Mouse (Mus musculus) embryonic stem cell, embryonic (primary cell): ENCODE results near the gene Abcf3.

ENCODE experiments used
- CTCF ChIA-PET, 4 experiments: fragments of 300-600 bp in 2 of 4; fragments of 350-600 bp in 2 of 4; sonication (Branson Sonifier 250); formaldehyde crosslinking; loops; one replicate each; lab custom pipeline; 2022; ENCODE audit warnings: inconsistent platforms in 2 of 4; lab: Charles Lee
- POLR2A ChIA-PET, 4 experiments: fragments of 300-600 bp in 2 of 4; fragments of 350-600 bp in 2 of 4; sonication (Branson Sonifier 250); formaldehyde crosslinking; loops; one replicate each; lab custom pipeline; 2022; ENCODE audit warnings: antibody characterized with exemption in 4 of 4, inconsistent platforms in 1 of 4; lab: Charles Lee

Gene Abcf3

GRCm38 (mm10) chr16:20535296-20536080 lies 12.9 kb upstream of the Abcf3 start, which contains the start of gene Ap2m1:
Ap2m1 (plus strand) TSS chr16:20535478.
- ChIA-PET CTCF (interaction anchor here (0.6 to 1.3 kb wide), 11 partner anchors 11 to 1724 kb away, joined by 3 to 7 read pairs (median 3); partner anchors contain the start of genes Abcf3 (in 1 of the 4) and Dvl3 (in 1 of the 4)), POLR2A (interaction anchor here (0.5 to 20.5 kb wide), 54 partner anchors 9 to 669 kb away, joined by 3 to 231 read pairs (median 5); partner anchors contain the start of genes Abcf3 (in 4 of the 4), Dvl3 (in 4 of the 4), Alg3 (in 3 of the 4) and Eef1akmt4 (in 3 of the 4))

- ChIA-PET CTCF (interaction anchor here in 1 of 4 experiments (0.9 kb wide), 1 partner anchor 20 kb away, joined by 3 read pairs; the partner anchor contains the start of gene Dvl3), POLR2A (interaction anchor here (1.0 to 20.5 kb wide), 28 partner anchors 10 to 234 kb away, joined by 3 to 231 read pairs (median 8); partner anchors contain the start of genes Abcf3 (in 4 of the 4), Dvl3 (in 2 of the 4), Eif2b5 (in 2 of the 4) and Alg3 (in 1 of the 4))
Observed at GRCm38 (mm10) chr16:20536081-20536665, 12.2 kb upstream of the Abcf3 start.

GRCm38 (mm10) chr16:20537071-20537471 lies 11.3 kb upstream of the Abcf3 start:
- ChIA-PET CTCF (interaction anchor here in 1 of 4 experiments (1.2 kb wide), 1 partner anchor 28 kb away, joined by 3 read pairs; no protein-coding TSS in a partner anchor), POLR2A (interaction anchor here (1.0 to 20.5 kb wide), 25 partner anchors 9 to 235 kb away, joined by 3 to 231 read pairs (median 6); partner anchors contain the start of genes Abcf3 (in 3 of the 4), Alg3 (in 3 of the 4), Eef1akmt4 (in 3 of the 4) and Gm49333 (in 3 of the 4))

GRCm38 (mm10) chr16:20537601-20538320 lies 10.6 kb upstream of the Abcf3 start:
- CTCF ChIA-PET, result interaction anchor here in 3 of 4 experiments (0.5 to 1.2 kb wide), 4 partner anchors 22 to 224 kb away, joined by 3 read pairs; no protein-coding TSS in a partner anchor
- POLR2A ChIA-PET, result interaction anchor here (0.7 to 20.5 kb wide), 38 partner anchors 9 to 228 kb away, joined by 3 to 231 read pairs (median 5); partner anchors contain the start of genes Abcf3 (in 3 of the 4), Alg3 (in 3 of the 4), Eef1akmt4 (in 3 of the 4) and Gm49333 (in 3 of the 4)

GRCm38 (mm10) chr16:20539649-20540048 lies 8.7 kb upstream of the Abcf3 start:
- ChIA-PET CTCF (no interaction called here), POLR2A (interaction anchor here in 2 of 4 experiments (0.6 to 1.5 kb wide), 8 partner anchors 12 to 154 kb away, joined by 3 to 5 read pairs (median 3); partner anchors contain the start of genes Alg3 (in 1 of the 2), Camk2n2 (in 1 of the 2), Eef1akmt4 (in 1 of the 2) and Gm49333 (in 1 of the 2))

GRCm38 (mm10) chr16:20540438-20540837 lies 7.9 kb upstream of the Abcf3 start:
- CTCF ChIA-PET, result interaction anchor here in 1 of 4 experiments (0.5 kb wide), 1 partner anchor 381 kb away, joined by 3 read pairs; no protein-coding TSS in a partner anchor
- POLR2A ChIA-PET, result interaction anchor here in 3 of 4 experiments (0.5 to 1.5 kb wide), 12 partner anchors 14 to 176 kb away, joined by 3 to 6 read pairs (median 3); partner anchors contain the start of genes Eif2b5 (in 2 of the 3), Alg3 (in 1 of the 3), Camk2n2 (in 1 of the 3) and Eef1akmt4 (in 1 of the 3)

- ChIA-PET CTCF (no interaction called here), POLR2A (interaction anchor here in 3 of 4 experiments (0.6 to 8.0 kb wide), 16 partner anchors 8 to 235 kb away, joined by 3 to 122 read pairs (median 4); partner anchors contain the start of genes Ap2m1 (in 2 of the 3), Alg3 (in 1 of the 3), Eef1akmt4 (in 1 of the 3) and Eif2b5 (in 1 of the 3))
Observed at GRCm38 (mm10) chr16:20545696-20546095, 2.7 kb upstream of the Abcf3 start.

- CTCF ChIA-PET, result interaction anchor here in 3 of 4 experiments (0.6 to 2.0 kb wide), 6 partner anchors 10 to 642 kb away, joined by 3 to 7 read pairs (median 3); no protein-coding TSS in a partner anchor
- POLR2A ChIA-PET, result interaction anchor here (0.6 to 8.0 kb wide), 65 partner anchors 10 to 708 kb away, joined by 3 to 122 read pairs (median 5); partner anchors contain the start of genes Ap2m1 (in 4 of the 4), Alg3 (in 3 of the 4), Eef1akmt4 (in 3 of the 4) and Gm49333 (in 3 of the 4)
Observed at GRCm38 (mm10) chr16:20547423-20547822, 954 bp upstream of the Abcf3 start.

GRCm38 (mm10) chr16:20549161-20549560 lies 784 bp downstream of the Abcf3 start:
- ChIA-PET POLR2A (interaction anchor here (0.6 to 8.0 kb wide), 38 partner anchors 8 to 229 kb away, joined by 3 to 122 read pairs (median 8); partner anchors contain the start of genes Ap2m1 (in 3 of the 4), Alg3 (in 2 of the 4), Clcn2 (in 2 of the 4) and Dvl3 (in 2 of the 4)), CTCF (interaction anchor here in 2 of 4 experiments (0.6 to 2.0 kb wide), 3 partner anchors 35 to 48 kb away, joined by 3 to 7 read pairs (median 4); no protein-coding TSS in a partner anchor)

- ChIA-PET CTCF (no interaction called here), POLR2A (interaction anchor here in 2 of 4 experiments (0.8 to 8.0 kb wide), 7 partner anchors 7 to 75 kb away, joined by 4 to 122 read pairs (median 5); partner anchors contain the start of gene Ap2m1 (in 2 of the 2))
Observed at GRCm38 (mm10) chr16:20551691-20552090, 3.3 kb downstream of the Abcf3 start.

- ChIA-PET CTCF (no interaction called here), POLR2A (interaction anchor here in 3 of 4 experiments (1.0 to 2.0 kb wide), 4 partner anchors 9 to 54 kb away, joined by 3 to 5 read pairs (median 4); partner anchors contain the start of gene Eif2b5 (in 1 of the 3))
Observed at GRCm38 (mm10) chr16:20552594-20552993, 4.2 kb downstream of the Abcf3 start.

GRCm38 (mm10) chr16:20555000-20555399 lies 6.6 kb downstream of the Abcf3 start:
- CTCF ChIA-PET, result no interaction called here
- POLR2A ChIA-PET, result interaction anchor here in 2 of 4 experiments (0.6 to 3.6 kb wide), 3 partner anchors 11 to 37 kb away, joined by 5 to 15 read pairs (median 6); no protein-coding TSS in a partner anchor

- CTCF ChIA-PET, result interaction anchor here in 2 of 4 experiments (0.7 to 1.0 kb wide), 5 partner anchors 9 to 111 kb away, joined by 3 to 4 read pairs (median 3); partner anchors contain the start of genes Abcf3 (in 1 of the 2) and Eif4g1 (in 1 of the 2)
- POLR2A ChIA-PET, result interaction anchor here (0.5 to 7.2 kb wide), 36 partner anchors 8 to 300 kb away, joined by 3 to 46 read pairs (median 4); partner anchors contain the start of genes Ap2m1 (in 4 of the 4), Abcf3 (in 3 of the 4), Alg3 (in 3 of the 4) and Eef1akmt4 (in 3 of the 4)
Observed at GRCm38 (mm10) chr16:20557381-20557780, 9.0 kb downstream of the Abcf3 start.

- POLR2A ChIA-PET, result interaction anchor here in 3 of 4 experiments (0.6 to 2.4 kb wide), 10 partner anchors 11 to 1451 kb away, joined by 3 to 8 read pairs (median 4); partner anchors contain the start of genes Abcf3 (in 1 of the 3), Alg3 (in 1 of the 3), Dvl3 (in 1 of the 3) and Eef1akmt4 (in 1 of the 3)
- CTCF ChIA-PET, result no interaction called here
Observed at GRCm38 (mm10) chr16:20565075-20565474, 16.7 kb downstream of the Abcf3 start.

GRCm38 (mm10) chr16:20589366-20589938 lies 41.1 kb downstream of the Abcf3 start, which contains the start of gene Vwa5b2:
Vwa5b2 (plus strand) TSS chr16:20589471.
- POLR2A ChIA-PET, result interaction anchor here in 3 of 4 experiments (0.5 to 3.2 kb wide), 13 partner anchors 10 to 195 kb away, joined by 3 to 21 read pairs (median 6); partner anchors contain the start of genes Abcf3 (in 2 of the 3), Alg3 (in 2 of the 3), Eef1akmt4 (in 2 of the 3) and Gm49333 (in 2 of the 3)
- CTCF ChIA-PET, result no interaction called here
